Mouse (Mus musculus) forebrain, embryonic 14.5 days (tissue): ENCODE results near the gene Tns3. TPM values are rescaled to one million over a fixed set of nuclear protein-coding genes. Genes with fewer than 3 reads are reported as not detected.

Source experiments
- ATAC-seq: fragments of 200-750 bp; cut with Nextera tagmentation; 2 replicates; pipeline ENCODE4 v1.8.0; 2017; ENCODE audit warnings: mild to moderate bottlenecking, moderate library complexity
- DNase-seq: peaks from one replicate; pipeline ENCODE4 v3.0.0-alpha.2; 2015; ENCODE audit warnings: low spot score
- H3K27ac ChIP-seq: fragments of 300-500 bp; sonication (generic); 2 replicates; pipeline ENCODE4 v1.5.1; 2014; ENCODE audit warnings: low read depth, mild to moderate bottlenecking, control low read depth, low read length, moderate library complexity
- H3K27me3 ChIP-seq: fragments of 300-500 bp; sonication (generic); replicated peaks from 2 replicates; pipeline ENCODE4 v1.6.1; 2014; ENCODE audit warnings: low read length, control low read depth, mixed read lengths; ENCODE audit not compliant: control insufficient read depth, insufficient read depth
- H3K36me3 ChIP-seq: fragments of 300-500 bp; sonication (generic); 2 replicates; pipeline ENCODE4 v1.6.1; 2014; ENCODE audit warnings: low read length, control low read depth; ENCODE audit not compliant: control insufficient read depth, insufficient read depth
- H3K4me1 ChIP-seq: fragments of 300-500 bp; sonication (generic); 2 replicates; pipeline ENCODE4 v1.6.1; 2014; ENCODE audit warnings: antibody characterized with exemption, low read length, control low read depth; ENCODE audit not compliant: control insufficient read depth, insufficient read depth
- H3K4me2 ChIP-seq: fragments of 300-500 bp; sonication (generic); 2 replicates; pipeline ENCODE4 v1.6.1; 2014; ENCODE audit warnings: mild to moderate bottlenecking, control low read depth, low read length
- H3K4me3 ChIP-seq: fragments of 300-500 bp; sonication (generic); 2 replicates; pipeline ENCODE4 v1.5.1; 2014; ENCODE audit warnings: low read depth, low read length, control low read depth
- H3K9ac ChIP-seq: fragments of 300-500 bp; sonication (generic); 2 replicates; pipeline ENCODE4 v1.6.1; 2014; ENCODE audit warnings: mild to moderate bottlenecking, low read length, control low read depth, moderate library complexity
- H3K9me3 ChIP-seq: fragments of 300-500 bp; sonication (generic); replicated peaks from 2 replicates; pipeline ENCODE4 v1.6.1; 2016; ENCODE audit warnings: low read length, control low read depth, mixed read lengths; ENCODE audit not compliant: control insufficient read depth
- WGBS: fragments of 180-500 bp; shearing (Covaris S2); extraction: QIAGEN DNeasy Blood & Tissue Kit; methylation state at CpG from one replicate; pipeline ENCODE4 v1.1.7; 2014; 5-methylcytosine and 5-hydroxymethylcytosine counted together
- polyA plus RNA-seq: library from polyadenylated mRNA; unstranded; fragments of >200 nt; fragmentation: Nextera tagmentation; extraction: Ambion mirVana; gene quantifications from 2 replicates; pipeline ENCODE4 v1.2.1, GENCODE M21; 2014

Tns3 gene
- polyA plus RNA-seq, 1 experiment from 2014 or later: 4.4 TPM

DNA sequence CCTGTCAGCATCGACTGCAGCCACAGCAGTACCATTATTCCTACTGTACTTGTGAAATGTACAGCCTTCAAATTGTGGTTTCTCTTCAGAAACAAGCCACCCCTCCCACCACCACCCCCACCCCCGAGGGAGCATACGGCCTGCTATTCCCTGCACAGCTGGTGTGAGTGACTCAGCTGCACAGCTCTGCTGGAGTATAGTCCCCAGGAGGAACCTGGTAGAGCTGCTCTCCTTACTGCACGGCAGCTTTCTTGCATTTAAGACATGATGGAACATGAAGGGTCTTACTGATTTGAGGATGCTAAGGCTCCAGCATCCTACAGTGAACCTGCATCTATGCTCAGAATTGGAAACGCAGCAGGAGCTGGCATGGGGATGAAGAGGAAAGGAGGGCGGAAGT, 176.1 kb downstream of the Tns3 start:
- ATAC-seq: no peak
- Histone ChIP-seq H3K27me3 (no peaks in the 10 kb centered on the region), H3K4me3 (no peak overlapping the region), H3K9ac (no peak overlapping the region), H3K36me3 (peaks cover 5% of the 10 kb centered on the region; the same call in 1 of the 2 replicates), H3K4me2 (no peak overlapping the region), H3K4me1 (no peaks in the 10 kb centered on the region), H3K27ac (no peak overlapping the region), H3K9me3 (no peaks in the 10 kb centered on the region)
- DNase-seq: no peak
- 76% methylated on average over 6 of the region's 6 CpGs for WGBS

- WGBS: 88% methylated on average over 4 of the region's 4 CpGs
- Histone ChIP-seq H3K36me3 (no peaks in the 10 kb centered on the region), H3K9me3 (no peaks in the 10 kb centered on the region), H3K4me2 (no peak overlapping the region), H3K9ac (no peak overlapping the region), H3K27ac (no peak overlapping the region), H3K4me1 (peaks cover 4% of the 10 kb centered on the region; the same call in 1 of the 2 replicates), H3K4me3 (no peak overlapping the region), H3K27me3 (no peaks in the 10 kb centered on the region)
- DNase-seq (no peak), ATAC-seq (no peak)
Observed at GRCm38 (mm10) chr11:8486552-8486951, 177.8 kb downstream of the Tns3 start.

- no peak overlapping the region for H3K4me3 ChIP-seq
- DNase-seq (no peak), ATAC-seq (no peak)
- H3K27me3 ChIP-seq: no peaks in the 10 kb centered on the region
- no peaks in the 10 kb centered on the region for H3K9me3 ChIP-seq
- 88% methylated on average over 4 of the region's 4 CpGs for WGBS
- H3K36me3 ChIP-seq: no peaks in the 10 kb centered on the region
- H3K4me1 ChIP-seq: peaks cover 4% of the 10 kb centered on the region; the same call in 1 of the 2 replicates
- H3K9ac ChIP-seq: no peak overlapping the region
- H3K4me2 ChIP-seq: no peak overlapping the region
- no peak overlapping the region for H3K27ac ChIP-seq
Observed at GRCm38 (mm10) chr11:8484538-8484937, 179.8 kb downstream of the Tns3 start.

- H3K4me3 ChIP-seq: no peak overlapping the region
- no peaks in the 10 kb centered on the region for H3K27me3 ChIP-seq
- 62% methylated on average over 3 of the region's 3 CpGs for WGBS
- DNase-seq: no peak
- peaks cover 7% of the 10 kb centered on the region; the same call in 1 of the 2 replicates for H3K36me3 ChIP-seq
- no peak for ATAC-seq
- H3K4me1 ChIP-seq: peaks cover 4% of the 10 kb centered on the region; the same call in 1 of the 2 replicates
- H3K4me2 ChIP-seq: no peak overlapping the region
- H3K27ac ChIP-seq: no peak overlapping the region
- no peak overlapping the region for H3K9ac ChIP-seq
- no peaks in the 10 kb centered on the region for H3K9me3 ChIP-seq
Observed at GRCm38 (mm10) chr11:8482721-8483120, 181.6 kb downstream of the Tns3 start.

- no peaks in the 10 kb centered on the region for H3K9me3 ChIP-seq
- H3K9ac ChIP-seq: no peak overlapping the region
- no peak overlapping the region for H3K4me3 ChIP-seq
- peaks cover 7% of the 10 kb centered on the region; the same call in 1 of the 2 replicates for H3K36me3 ChIP-seq
- 65% methylated on average over 5 of the region's 5 CpGs for WGBS
- no peak overlapping the region for H3K27ac ChIP-seq
- peak; percentile 40; the same call in 1 of the 2 replicates for ATAC-seq
- H3K4me2 ChIP-seq: no peak overlapping the region
- H3K27me3 ChIP-seq: no peaks in the 10 kb centered on the region
- H3K4me1 ChIP-seq: peaks cover 4% of the 10 kb centered on the region; the same call in 1 of the 2 replicates
- DNase-seq: no peak
Observed at GRCm38 (mm10) chr11:8481962-8482361, 182.4 kb downstream of the Tns3 start.

- Histone ChIP-seq H3K27ac (no peak overlapping the region), H3K4me2 (no peak overlapping the region), H3K4me3 (no peak overlapping the region), H3K4me1 (peaks cover 4% of the 10 kb centered on the region; the same call in 1 of the 2 replicates), H3K27me3 (no peaks in the 10 kb centered on the region), H3K9ac (no peak overlapping the region), H3K9me3 (no peaks in the 10 kb centered on the region), H3K36me3 (peaks cover 7% of the 10 kb centered on the region; the same call in 1 of the 2 replicates)
- WGBS: 89% methylated on average over 6 of the region's 6 CpGs
- no peak for DNase-seq
- ATAC-seq: peak; percentile 12; the same call in 1 of the 2 replicates
Observed at GRCm38 (mm10) chr11:8481529-8481928, 182.8 kb downstream of the Tns3 start.

DNA sequence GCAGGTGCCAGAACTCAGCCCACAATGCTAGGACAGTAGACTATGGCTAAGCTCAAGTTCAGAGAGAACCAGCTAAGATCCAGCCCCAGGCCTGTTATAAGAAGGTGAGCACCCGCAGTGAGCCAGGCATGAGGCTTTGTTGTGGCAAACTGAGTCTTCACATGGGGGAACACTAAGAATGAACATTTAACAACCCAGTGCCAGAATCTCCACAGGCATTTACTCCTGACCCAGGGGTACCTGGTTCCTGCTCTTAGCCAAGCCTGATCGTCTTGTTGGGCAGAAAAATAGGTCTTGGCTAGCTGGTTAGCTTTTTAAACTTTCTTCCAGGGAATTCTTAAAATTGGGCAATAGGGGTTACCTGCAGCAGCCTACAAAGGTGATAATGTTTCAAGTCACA, 184.5 kb downstream of the Tns3 start:
- 80% methylated on average over 2 of the region's 2 CpGs for WGBS
- H3K4me3 ChIP-seq: no peak overlapping the region
- H3K9ac ChIP-seq: no peak overlapping the region
- no peaks in the 10 kb centered on the region for H3K9me3 ChIP-seq
- DNase-seq (no peak), ATAC-seq (no peak)
- peaks cover 4% of the 10 kb centered on the region; the same call in 1 of the 2 replicates for H3K4me1 ChIP-seq
- H3K4me2 ChIP-seq: no peak overlapping the region
- peaks cover 7% of the 10 kb centered on the region; the same call in 1 of the 2 replicates for H3K36me3 ChIP-seq
- no peak overlapping the region for H3K27ac ChIP-seq
- H3K27me3 ChIP-seq: no peaks in the 10 kb centered on the region

- DNase-seq (no peak), ATAC-seq (no peak)
- Histone ChIP-seq H3K9me3 (no peaks in the 10 kb centered on the region), H3K4me2 (no peak overlapping the region), H3K36me3 (peaks cover 7% of the 10 kb centered on the region; the same call in 1 of the 2 replicates), H3K27ac (no peak overlapping the region), H3K27me3 (no peaks in the 10 kb centered on the region), H3K4me3 (no peak overlapping the region), H3K9ac (no peak overlapping the region), H3K4me1 (peaks cover 4% of the 10 kb centered on the region; the same call in 1 of the 2 replicates)
- WGBS: 94% methylated on average over 7 of the region's 7 CpGs
Observed at GRCm38 (mm10) chr11:8479313-8479712, 185.0 kb downstream of the Tns3 start.

- no peak for ATAC-seq
- no peak overlapping the region for H3K27ac ChIP-seq
- 88% methylated on average over 5 of the region's 5 CpGs for WGBS
- DNase-seq: no peak
- H3K36me3 ChIP-seq: peaks cover 4% of the 10 kb centered on the region; the same call in 1 of the 2 replicates
- H3K4me2 ChIP-seq: no peak overlapping the region
- H3K27me3 ChIP-seq: no peaks in the 10 kb centered on the region
- H3K9ac ChIP-seq: no peak overlapping the region
- 0 out of 2 replicates have a peak, but pooled peaks cover 3% of the 10 kb centered on the region for H3K4me1 ChIP-seq
- H3K4me3 ChIP-seq: no peak overlapping the region
- H3K9me3 ChIP-seq: no peaks in the 10 kb centered on the region
Observed at GRCm38 (mm10) chr11:8473616-8474015, 190.7 kb downstream of the Tns3 start.
